Mouse (Mus musculus) hindbrain, embryonic 12.5 days (tissue): ENCODE results near the gene Zmym2. TPM values are rescaled to one million over a fixed set of nuclear protein-coding genes. Genes with fewer than 3 reads are reported as not detected.
"Not testable (repeated sequence)": the region's sequence is repeated elsewhere in the genome, so short reads cannot be mapped to it uniquely, and the experiment has no call there.

Source experiments
- ATAC-seq: fragments of 200-750 bp; cut with Nextera tagmentation; 2 replicates; pipeline ENCODE4 v1.8.0; 2017; ENCODE audit warnings: moderate TSS enrichment; ENCODE audit not compliant: low FRiP score
- H3K27ac ChIP-seq: fragments of 300-500 bp; sonication (generic); 2 replicates; pipeline ENCODE4 v1.5.1; 2016; ENCODE audit warnings: mild to moderate bottlenecking
- H3K27me3 ChIP-seq: fragments of 300-500 bp; sonication (generic); 2 replicates; pipeline ENCODE4 v1.6.1; 2016; ENCODE audit warnings: mild to moderate bottlenecking
- H3K36me3 ChIP-seq: fragments of 300-500 bp; sonication (generic); 2 replicates; pipeline ENCODE4 v1.6.1; 2016; ENCODE audit warnings: mild to moderate bottlenecking
- H3K4me1 ChIP-seq: fragments of 300-500 bp; sonication (generic); 2 replicates; pipeline ENCODE4 v1.6.1; 2016
- H3K4me2 ChIP-seq: fragments of 300-500 bp; sonication (generic); replicated peaks from 2 replicates; pipeline ENCODE4 v1.6.1; 2016; ENCODE audit warnings: mild to moderate bottlenecking
- H3K4me3 ChIP-seq: fragments of 300-500 bp; sonication (generic); 2 replicates; pipeline ENCODE4 v1.5.1; 2016; ENCODE audit warnings: mild to moderate bottlenecking
- H3K9ac ChIP-seq: fragments of 300-500 bp; sonication (generic); 2 replicates; pipeline ENCODE4 v1.6.1; 2016; ENCODE audit warnings: mild to moderate bottlenecking, moderate library complexity
- H3K9me3 ChIP-seq: fragments of 300-500 bp; sonication (generic); replicated peaks from 2 replicates; pipeline ENCODE4 v1.6.1; 2016; ENCODE audit warnings: mild to moderate bottlenecking
- WGBS: fragments of 180-500 bp; shearing (Covaris S2); methylation state at CpG from one replicate; pipeline ENCODE4 v1.1.7; 2016; 5-methylcytosine and 5-hydroxymethylcytosine counted together
- polyA plus RNA-seq: library from polyadenylated mRNA; unstranded; fragments of >200 nt; fragmentation: Nextera tagmentation; extraction: Ambion mirVana; gene quantifications from 2 replicates; pipeline ENCODE4 v1.2.1, GENCODE M21; 2016

Gene Zmym2
- polyA plus RNA-seq: 89.1 and 89.5 TPM in 2 replicates

DNA sequence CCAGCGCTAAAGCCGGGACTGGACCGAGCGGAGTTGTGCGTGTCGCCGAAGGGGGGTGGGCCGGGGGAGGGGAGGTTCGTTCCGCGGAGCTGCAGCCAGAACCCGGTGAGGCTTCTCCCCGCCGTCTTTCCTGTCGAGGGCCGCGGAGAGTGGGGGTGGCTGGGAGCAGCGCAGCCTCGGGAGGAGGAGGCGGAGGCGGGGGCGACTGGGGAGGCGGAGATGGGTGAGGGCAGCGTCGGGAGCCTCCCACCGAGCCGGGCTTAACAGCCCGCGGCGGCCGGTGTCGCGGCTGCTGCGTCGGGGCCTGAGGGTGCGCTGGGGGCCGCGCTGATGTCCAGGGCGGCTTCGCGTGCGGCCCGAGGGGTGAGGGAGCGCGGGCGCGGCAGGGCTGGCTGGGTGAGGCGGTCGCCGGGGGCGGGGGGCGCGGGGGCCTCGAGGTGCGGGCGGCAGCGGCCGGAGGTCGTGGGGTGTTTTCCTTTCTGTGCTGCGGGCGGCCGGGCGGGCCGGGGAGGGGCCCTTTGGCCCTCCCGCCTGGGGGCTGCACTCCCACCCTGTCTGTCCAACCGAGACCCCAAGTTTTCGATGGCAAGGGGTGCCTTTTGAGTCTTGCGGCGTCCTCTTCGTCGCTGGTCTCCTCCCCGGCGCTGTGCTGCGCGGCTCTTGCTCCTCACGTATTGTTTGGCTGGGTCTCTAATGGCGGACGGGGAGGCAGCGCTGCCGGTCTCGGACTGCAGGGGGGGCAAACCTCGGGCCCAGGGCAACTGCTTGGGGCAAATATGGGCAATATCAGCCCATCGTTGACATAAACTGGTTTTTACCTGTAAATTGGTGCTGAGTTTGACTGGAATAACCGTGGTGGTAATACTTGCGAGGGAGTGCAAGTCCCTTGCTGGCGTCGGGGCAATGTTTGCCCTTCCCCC is at the start of gene Zmym2:
Gene Zmym2, plus strand, starts transcription at position 60 of the 920 bp plus-strand sequence.
- WGBS: under 1% methylated on average over 37 of the region's 87 CpGs
- peaks cover 12% of the 10 kb centered on the region; the same call in 1 of the 2 replicates for H3K36me3 ChIP-seq

DNA sequence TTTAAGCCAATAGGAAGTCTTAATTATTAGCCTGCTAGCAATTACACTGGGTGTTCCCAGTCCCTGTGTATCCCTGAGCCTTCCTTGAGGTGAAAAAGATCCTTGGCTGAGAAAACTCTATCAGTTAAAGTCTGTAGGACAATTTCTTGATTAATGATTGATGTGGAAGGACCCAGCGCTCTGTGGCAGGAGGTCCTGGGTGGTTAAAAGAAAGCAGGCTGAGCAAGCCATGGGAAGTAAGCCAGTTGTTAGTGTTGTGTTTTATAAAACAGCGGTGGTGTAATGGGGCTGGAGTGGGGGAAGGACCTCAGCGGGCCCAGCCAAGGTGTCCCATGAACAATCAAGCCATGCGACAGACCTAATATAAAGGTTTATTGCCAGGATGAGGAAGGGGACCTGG is 42.4 kb upstream of the Zmym2 start:
- H3K9ac ChIP-seq: no peak overlapping the region
- no peak for ATAC-seq
- WGBS: 68% methylated on average over 4 of the region's 4 CpGs
- H3K4me1 ChIP-seq: 0 out of 2 replicates have a peak, but pooled peaks cover 5% of the 10 kb centered on the region
- no peaks in the 10 kb centered on the region for H3K9me3 ChIP-seq
- H3K27me3 ChIP-seq: no peaks in the 10 kb centered on the region
- no peak overlapping the region for H3K4me2 ChIP-seq
- H3K36me3 ChIP-seq: no peaks in the 10 kb centered on the region
- H3K4me3 ChIP-seq: no peak overlapping the region
- H3K27ac ChIP-seq: no peak overlapping the region

More for the DNA sequence above, at the start of gene Zmym2:
- not testable (repeated sequence) for H3K9me3 ChIP-seq, H3K27me3 ChIP-seq
- peaks cover 22% of the 10 kb centered on the region for H3K4me1 ChIP-seq
- peak within 1 kb of the TSS; percentile 63 for H3K4me2 ChIP-seq
- H3K4me3 ChIP-seq: peak within 1 kb of the TSS; percentile 89
- H3K27ac ChIP-seq: peak within 1 kb of the TSS; percentile 98
- H3K9ac ChIP-seq: peak within 1 kb of the TSS; percentile 94
- ATAC-seq: peak; percentile 32

DNA sequence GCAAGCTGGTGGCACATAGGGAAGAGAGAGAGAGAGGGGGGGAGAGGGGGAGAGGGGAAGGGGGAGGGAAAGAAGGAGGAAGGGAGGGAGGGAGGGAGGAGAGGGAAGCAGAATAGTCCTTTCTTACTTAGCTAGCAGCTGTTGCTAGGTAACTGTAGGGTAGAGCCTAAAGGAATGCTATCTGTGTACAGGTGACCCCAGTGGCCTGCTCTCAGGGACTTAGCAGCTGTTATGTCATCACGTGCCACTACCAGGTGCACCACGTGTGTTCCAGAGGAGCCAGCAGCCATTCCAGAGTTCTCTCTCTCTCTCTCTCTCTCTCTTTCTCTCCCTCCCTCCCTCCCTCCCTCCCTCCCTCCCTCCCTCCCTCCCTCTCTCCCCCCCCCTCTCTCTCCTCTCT is 41.9 kb upstream of the Zmym2 start:
- H3K4me3 ChIP-seq: no peak overlapping the region
- H3K4me2 ChIP-seq: no peak overlapping the region
- H3K4me1 ChIP-seq: 0 out of 2 replicates have a peak, but pooled peaks cover 5% of the 10 kb centered on the region
- H3K9ac ChIP-seq: no peak overlapping the region
- H3K27ac ChIP-seq: no peak overlapping the region
- no peaks in the 10 kb centered on the region for H3K36me3 ChIP-seq
- no peaks in the 10 kb centered on the region for H3K27me3 ChIP-seq
- WGBS: 15% methylated on average over 2 of the region's 2 CpGs
- ATAC-seq: no peak
- H3K9me3 ChIP-seq: no peaks in the 10 kb centered on the region

DNA sequence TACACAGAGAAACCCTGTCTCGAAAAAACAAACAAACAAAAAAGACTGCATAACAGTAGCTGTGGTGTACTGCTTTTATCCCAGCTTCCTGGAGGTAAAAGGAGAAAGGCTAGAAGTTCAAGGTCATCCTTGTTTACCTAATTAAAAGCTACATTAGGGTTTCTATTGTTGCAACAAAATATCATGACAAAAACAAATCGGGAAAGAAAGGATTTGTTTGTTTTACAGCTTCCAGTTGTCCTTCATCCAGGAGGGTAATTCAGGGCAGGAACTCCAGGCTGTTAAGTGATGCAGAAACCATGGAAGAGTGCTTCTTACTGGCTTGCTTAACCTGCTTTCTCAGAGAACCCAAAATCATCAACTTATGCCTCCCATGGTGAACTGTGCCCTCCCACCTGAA is 38.1 kb upstream of the Zmym2 start:
- no peak for ATAC-seq

DNA sequence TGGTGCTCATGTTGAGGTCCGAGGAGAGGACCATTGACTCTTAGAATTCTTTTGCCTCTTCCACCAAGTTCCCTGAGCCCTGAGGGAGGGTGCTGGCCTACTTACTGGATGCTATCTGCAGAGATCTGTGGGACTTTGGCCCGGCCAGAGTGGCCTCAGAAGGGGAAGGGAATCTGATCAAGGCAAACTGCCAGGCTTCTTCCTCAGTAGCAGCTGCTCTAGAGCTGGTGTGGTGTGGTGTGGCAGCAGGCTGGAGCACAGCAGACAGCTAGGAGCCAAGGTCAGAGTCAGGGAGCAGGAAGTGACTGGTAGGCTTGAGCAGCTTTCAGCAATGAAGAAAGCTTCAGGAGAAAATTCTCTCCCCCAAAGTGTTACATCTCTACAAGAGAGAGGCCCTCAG is 36.8 kb upstream of the Zmym2 start:
- Histone ChIP-seq H3K4me2 (no peak overlapping the region), H3K36me3 (no peaks in the 10 kb centered on the region), H3K4me1 (no peaks in the 10 kb centered on the region), H3K27ac (no peak overlapping the region), H3K27me3 (no peaks in the 10 kb centered on the region), H3K9ac (no peak overlapping the region), H3K9me3 (peaks cover 19% of the 10 kb centered on the region), H3K4me3 (no peak overlapping the region)
- WGBS: 81% methylated on average over 2 of the region's 2 CpGs
- ATAC-seq: no peak

More for the DNA sequence above, 38.1 kb upstream of the Zmym2 start:
- Histone ChIP-seq H3K9me3 (peaks cover 5% of the 10 kb centered on the region), H3K36me3 (no peaks in the 10 kb centered on the region), H3K9ac (no peak overlapping the region), H3K4me3 (no peak overlapping the region), H3K4me1 (0 out of 2 replicates have a peak, but pooled peaks cover 5% of the 10 kb centered on the region), H3K27me3 (no peaks in the 10 kb centered on the region), H3K27ac (no peak overlapping the region), H3K4me2 (no peak overlapping the region)
- WGBS: 73% methylated on average over 2 of the region's 2 CpGs

DNA sequence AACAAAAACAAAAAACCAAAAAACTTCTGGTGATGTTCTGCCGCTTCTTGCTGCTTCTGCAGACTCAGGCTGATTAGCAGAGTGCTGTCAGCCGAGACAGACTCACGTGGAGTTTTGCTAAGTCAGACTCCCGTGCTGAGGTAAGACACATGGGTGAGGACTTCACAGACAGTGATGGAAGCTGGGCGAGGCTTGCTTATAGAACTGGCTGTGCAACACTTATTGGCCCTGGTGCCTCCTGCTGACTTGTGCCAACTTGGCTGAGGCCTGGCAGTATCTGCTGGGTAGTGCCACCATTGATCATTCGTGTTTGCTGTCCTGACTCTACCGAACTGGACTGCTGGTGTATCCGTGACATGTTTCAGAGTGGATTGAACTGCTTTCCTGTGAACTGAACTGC is 22.4 kb upstream of the Zmym2 start:
- no peak overlapping the region for H3K27ac ChIP-seq
- no peak overlapping the region for H3K4me3 ChIP-seq
- H3K9me3 ChIP-seq: no peaks in the 10 kb centered on the region
- H3K4me1 ChIP-seq: peaks cover 5% of the 10 kb centered on the region; the same call in 1 of the 2 replicates
- 67% methylated on average over 8 of the region's 8 CpGs for WGBS
- H3K27me3 ChIP-seq: peaks cover 25% of the 10 kb centered on the region
- H3K9ac ChIP-seq: no peak overlapping the region
- no peak for ATAC-seq
- H3K36me3 ChIP-seq: no peaks in the 10 kb centered on the region
- H3K4me2 ChIP-seq: no peak overlapping the region

DNA sequence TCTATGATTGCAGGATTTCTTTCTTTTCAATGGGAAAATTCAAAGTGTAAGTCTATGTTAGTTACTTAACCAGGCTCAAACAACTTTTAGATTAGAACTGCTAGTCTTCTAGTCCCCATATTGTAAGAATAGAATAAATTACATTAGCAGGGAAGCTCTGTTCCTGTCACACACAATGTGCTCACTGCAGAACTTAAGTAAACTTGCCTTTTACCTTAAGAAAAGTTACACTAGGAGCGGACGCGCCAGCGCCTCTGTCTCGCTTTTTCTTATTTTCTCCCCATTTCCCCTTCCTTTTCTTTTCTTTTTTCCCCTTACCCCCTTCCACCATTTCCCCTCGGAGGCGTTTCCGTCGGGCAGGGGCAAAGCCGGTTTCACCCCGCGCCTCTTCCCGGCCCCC is 21.8 kb upstream of the Zmym2 start:
- no peak overlapping the region for H3K27ac ChIP-seq
- H3K4me1 ChIP-seq: peaks cover 5% of the 10 kb centered on the region; the same call in 1 of the 2 replicates
- ATAC-seq: no peak
- H3K36me3 ChIP-seq: no peaks in the 10 kb centered on the region
- peak overlapping the region; percentile 63 for H3K4me2 ChIP-seq
- peak overlapping the region; percentile 38; the same call in 1 of the 2 replicates for H3K9ac ChIP-seq
- WGBS: 2% methylated on average over 13 of the region's 13 CpGs
- H3K27me3 ChIP-seq: peaks cover 25% of the 10 kb centered on the region
- H3K4me3 ChIP-seq: peak overlapping the region; percentile 38
- no peaks in the 10 kb centered on the region for H3K9me3 ChIP-seq

DNA sequence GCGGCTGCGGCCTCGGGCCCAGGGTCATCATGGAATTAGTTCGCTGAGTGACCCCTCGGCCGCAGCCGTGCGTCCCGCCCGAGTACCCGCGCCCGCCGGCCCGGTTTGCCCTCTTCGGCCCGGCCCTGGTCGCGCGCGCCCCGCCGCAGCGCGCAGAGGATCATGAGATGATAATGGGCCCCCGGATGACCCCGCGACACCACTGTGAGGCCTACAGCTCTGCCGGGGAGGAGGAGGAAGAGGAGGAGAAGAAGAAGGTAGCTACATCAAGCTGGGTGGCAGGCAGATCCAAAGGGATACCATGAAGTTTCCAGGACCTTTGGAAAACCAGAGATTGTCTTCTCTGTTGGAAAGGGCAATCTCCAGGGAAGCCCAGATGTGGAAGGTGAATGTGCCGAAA is 21.3 kb upstream of the Zmym2 start:
- peak overlapping the region; percentile 38 for H3K4me3 ChIP-seq
- H3K9ac ChIP-seq: peak overlapping the region; percentile 38; the same call in 1 of the 2 replicates
- H3K4me2 ChIP-seq: peak overlapping the region; percentile 63
- 3% methylated on average over 30 of the region's 30 CpGs for WGBS
- H3K27me3 ChIP-seq: peaks cover 25% of the 10 kb centered on the region
- H3K36me3 ChIP-seq, ATAC-seq, H3K9me3 ChIP-seq, H3K4me1 ChIP-seq, H3K27ac ChIP-seq: not testable (repeated sequence)

DNA sequence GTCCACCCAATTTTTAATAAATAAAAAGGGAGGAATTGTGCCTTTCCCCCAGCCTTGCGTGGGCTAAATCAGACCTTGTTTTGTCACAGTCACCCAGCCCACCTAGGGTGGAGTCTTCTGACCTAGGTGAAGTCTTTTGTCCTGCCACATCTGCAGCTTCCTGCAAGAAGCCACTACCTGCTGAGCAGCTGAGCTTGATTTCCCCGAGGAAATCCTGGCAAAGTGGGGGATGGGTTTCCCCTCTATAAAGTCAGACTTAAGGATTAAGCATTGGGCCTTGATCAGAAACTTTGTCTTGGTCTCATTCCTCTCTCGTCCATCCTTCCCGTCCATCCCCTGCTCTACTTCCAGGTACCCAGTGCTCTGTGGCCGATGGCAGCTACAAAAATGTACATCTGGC is 12.9 kb upstream of the Zmym2 start:
- WGBS: 84% methylated on average over 5 of the region's 5 CpGs
- no peaks in the 10 kb centered on the region for H3K4me1 ChIP-seq
- no peak overlapping the region for H3K9ac ChIP-seq
- H3K9me3 ChIP-seq: peaks cover 9% of the 10 kb centered on the region; the same call in 1 of the 2 replicates
- H3K27me3 ChIP-seq: no peaks in the 10 kb centered on the region
- no peak for ATAC-seq
- H3K4me2 ChIP-seq: no peak overlapping the region
- H3K27ac ChIP-seq: no peak overlapping the region
- H3K4me3 ChIP-seq: no peak overlapping the region
- no peaks in the 10 kb centered on the region for H3K36me3 ChIP-seq

DNA sequence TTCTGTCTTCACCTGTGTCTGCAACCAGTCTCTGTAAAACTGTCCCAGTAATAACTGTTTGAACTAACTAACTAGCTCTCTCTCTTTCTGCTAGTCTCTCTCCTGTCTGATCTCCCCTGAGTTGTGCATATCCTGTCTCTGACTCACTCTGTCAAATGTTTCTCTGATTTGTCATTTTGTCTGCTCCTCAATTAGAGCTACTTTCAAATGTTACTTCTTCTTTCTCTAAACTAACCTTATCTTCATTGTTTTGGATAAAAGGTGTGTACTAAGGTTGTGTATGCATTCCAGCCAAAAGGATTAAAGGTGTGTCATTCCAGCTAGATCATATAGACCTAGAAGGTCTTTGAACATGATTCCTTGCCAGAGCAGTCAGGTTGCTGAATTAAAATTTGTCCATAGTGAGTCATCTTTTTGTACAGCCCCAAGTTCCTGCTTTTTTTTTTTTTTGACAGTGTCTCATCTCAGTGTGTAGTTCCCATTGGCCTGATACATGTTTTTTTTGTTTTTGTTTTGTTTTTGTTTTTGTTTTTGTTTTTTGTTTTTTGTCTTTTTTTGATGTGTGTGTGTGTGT is 10.8 kb upstream of the Zmym2 start:
- H3K4me1 ChIP-seq: no peaks in the 10 kb centered on the region
- H3K4me2 ChIP-seq: no peak overlapping the region
- no peak for ATAC-seq
- H3K9ac ChIP-seq: no peak overlapping the region
- H3K27me3 ChIP-seq: no peaks in the 10 kb centered on the region
- no peak overlapping the region for H3K4me3 ChIP-seq
- H3K36me3 ChIP-seq: no peaks in the 10 kb centered on the region
- no peak overlapping the region for H3K27ac ChIP-seq
- peaks cover 5% of the 10 kb centered on the region; the same call in 1 of the 2 replicates for H3K9me3 ChIP-seq

DNA sequence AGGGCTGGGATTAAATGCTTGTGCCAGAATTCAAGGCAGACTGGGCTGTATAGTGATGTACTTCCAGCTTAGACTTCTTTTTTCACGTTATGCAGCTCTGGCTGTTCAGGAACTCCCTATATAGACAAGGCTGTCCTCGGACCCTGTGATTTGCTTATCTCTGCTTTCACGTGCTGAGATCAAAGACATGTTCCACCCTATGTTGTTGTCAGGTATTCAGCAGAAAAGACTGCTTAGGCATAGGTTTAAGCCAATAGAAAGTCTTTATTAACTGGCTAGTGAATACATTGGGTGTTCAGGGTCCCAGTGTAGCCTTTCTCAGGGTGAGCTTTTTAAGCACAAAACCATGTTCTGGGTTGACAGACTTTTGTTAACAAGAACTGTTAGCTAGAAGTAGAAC is 5.2 kb upstream of the Zmym2 start:
- no peak overlapping the region for H3K27ac ChIP-seq
- no peak for ATAC-seq
- 70% methylated on average over 3 of the region's 3 CpGs for WGBS

DNA sequence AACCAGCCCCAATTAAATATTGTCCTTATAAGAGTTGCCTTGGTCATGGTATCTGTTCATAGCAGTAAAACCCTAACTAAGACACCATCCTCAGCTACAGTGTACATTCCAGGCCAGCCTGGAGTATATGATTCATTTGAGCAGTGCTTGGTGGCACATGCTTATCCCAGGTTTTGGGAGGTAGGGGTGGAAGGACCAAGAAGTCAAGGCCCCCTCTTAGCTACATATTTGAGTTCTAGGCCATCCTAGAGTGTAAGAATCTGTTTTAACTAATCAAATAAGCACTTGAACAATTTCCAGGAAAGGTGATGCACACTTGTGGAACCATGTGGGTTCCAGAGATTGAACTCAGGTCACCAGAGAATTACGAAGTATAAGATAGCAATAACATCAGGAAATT is 3.0 kb upstream of the Zmym2 start:
- Histone ChIP-seq H3K4me2 (no peak overlapping the region), H3K4me3 (no peak overlapping the region), H3K36me3 (no peaks in the 10 kb centered on the region), H3K9ac (no peak overlapping the region), H3K9me3 (no peaks in the 10 kb centered on the region), H3K27me3 (no peaks in the 10 kb centered on the region), H3K27ac (no peak overlapping the region), H3K4me1 (peaks cover 3% of the 10 kb centered on the region)
- 96% methylated on average over 1 of the region's 1 CpGs for whole genome bisulfite sequencing
- no peak for ATAC-seq

More for the DNA sequence above, 5.2 kb upstream of the Zmym2 start:
- H3K4me3 ChIP-seq: no peak overlapping the region
- no peaks in the 10 kb centered on the region for H3K36me3 ChIP-seq
- H3K4me1 ChIP-seq: no peaks in the 10 kb centered on the region
- H3K4me2 ChIP-seq: no peak overlapping the region
- H3K27me3 ChIP-seq: no peaks in the 10 kb centered on the region
- H3K9ac ChIP-seq: no peak overlapping the region
- no peaks in the 10 kb centered on the region for H3K9me3 ChIP-seq
